Mouse (Mus musculus): Measurements from ENCODE around the gene Dnajc4.
A peak's percentile ranks its signal among the peaks of the same experiment; 100 is the strongest.

The Dnajc4 gene

DNA sequence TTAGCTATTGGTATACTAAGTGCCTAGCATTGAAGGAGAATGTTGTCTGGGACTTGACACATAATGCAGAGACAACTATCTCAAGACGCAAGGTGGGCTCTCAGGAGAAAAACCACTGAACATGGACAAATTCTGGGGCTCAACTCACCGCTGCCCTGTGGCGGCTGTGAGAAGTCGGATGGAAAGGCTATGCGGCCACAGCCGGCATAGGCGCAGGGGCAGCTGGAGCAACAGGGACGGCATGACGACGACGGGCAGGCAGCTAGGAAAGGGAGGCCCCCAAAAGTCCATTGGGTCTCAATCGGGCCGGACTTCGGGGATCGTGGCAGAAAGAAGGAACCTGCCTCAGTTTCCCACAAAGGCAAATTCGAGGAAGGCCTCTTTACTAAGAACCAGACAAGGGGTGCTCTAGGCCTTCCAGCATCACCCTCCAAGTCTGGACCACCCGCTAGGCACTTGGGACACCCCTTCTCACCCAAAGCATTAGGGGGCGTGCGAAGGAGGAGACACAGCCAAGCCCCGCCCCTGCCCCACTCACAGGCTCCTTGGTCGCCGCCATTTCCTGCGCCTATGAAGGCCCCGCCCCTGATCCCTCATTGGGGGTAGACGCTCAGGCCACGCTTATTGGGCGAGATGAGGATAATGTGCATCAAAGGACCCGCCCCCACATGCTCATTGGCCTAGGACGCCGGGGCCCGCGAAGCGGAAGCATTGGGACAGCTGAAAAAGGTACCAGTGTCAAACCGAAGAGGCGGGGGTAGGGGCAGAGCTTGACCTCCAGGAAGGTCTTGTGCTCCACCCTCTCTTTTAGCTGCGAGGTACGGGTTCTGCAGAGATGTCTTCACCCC, at the start of gene Dnajc4:
TSS of gene Dnajc4 (minus strand) at position 562 of the 848 bp plus-strand sequence.
- peak; percentile 99 for DNase-seq

GRCm38 (mm10) chr19:7041171-7041570, 48.8 kb upstream of the Dnajc4 start:
- no peak for DNase-seq

- no peak for DNase-seq
These were observed 48.3 kb upstream of the Dnajc4 start for GRCm38 (mm10) chr19:7040637-7041130.

- peak; percentile 98 for DNase-seq
These were observed 47.7 kb upstream of the Dnajc4 start, which contains the start of gene Stip1 for GRCm38 (mm10) chr19:7039841-7040636. Stip1 (minus strand) TSS chr19:7039967.

DNA sequence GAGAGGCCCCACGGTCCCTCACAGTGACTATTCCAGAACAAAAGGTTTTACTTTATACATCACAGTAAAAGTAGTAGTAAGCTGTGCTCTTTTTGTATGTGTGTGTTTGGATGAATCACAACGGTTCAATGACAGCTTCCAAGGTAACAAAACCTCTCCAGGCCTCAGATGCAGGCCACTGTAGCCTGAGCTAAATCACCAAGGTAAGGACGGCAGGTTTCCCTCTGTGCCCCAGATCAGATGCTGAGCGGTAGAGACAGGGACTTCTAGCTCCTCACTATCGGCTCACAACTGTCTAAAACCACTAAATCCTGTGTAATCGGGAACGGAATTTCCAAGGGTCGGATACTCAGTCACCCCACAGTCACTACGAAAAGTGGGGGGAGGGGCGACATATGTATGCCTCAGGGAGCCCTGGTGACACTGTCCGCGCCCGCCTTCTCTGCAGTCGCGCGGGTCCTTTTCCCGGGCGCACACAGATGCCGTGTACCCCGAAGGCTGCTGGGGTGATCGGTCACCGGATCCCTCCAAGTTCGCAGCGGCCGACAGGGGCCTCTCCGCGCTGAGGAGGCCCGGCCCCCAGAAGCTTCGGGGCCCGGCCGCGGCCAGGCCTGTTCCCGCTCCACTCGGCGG, 46.8 kb upstream of the Dnajc4 start:
- DNase-seq: peak; percentile 80

GRCm38 (mm10) chr19:7034006-7034405, 41.6 kb upstream of the Dnajc4 start:
- DNase-seq: no peak

DNA sequence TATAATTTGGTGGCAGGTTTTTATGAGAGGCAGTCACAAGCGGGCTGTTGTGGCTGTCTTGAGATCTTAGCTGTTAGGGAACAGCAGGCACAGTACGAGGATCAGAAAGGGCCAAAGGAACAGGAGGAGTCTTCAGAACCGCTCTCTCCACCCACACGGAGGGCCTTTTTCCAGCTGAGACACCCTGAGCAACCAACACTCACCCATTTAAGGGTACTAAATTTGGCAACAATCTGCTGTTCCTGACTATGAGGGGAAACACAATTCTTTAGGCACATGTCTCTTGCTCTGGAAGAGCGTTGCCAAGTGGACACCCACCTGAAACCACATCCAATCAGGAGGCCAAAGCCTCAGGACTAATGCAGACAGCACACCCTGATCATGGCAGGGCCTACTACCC, 37.2 kb upstream of the Dnajc4 start:
- DNase-seq: no peak

GRCm38 (mm10) chr19:7020224-7020641, 27.9 kb upstream of the Dnajc4 start:
- DNase-seq: peak; percentile 84

DNA sequence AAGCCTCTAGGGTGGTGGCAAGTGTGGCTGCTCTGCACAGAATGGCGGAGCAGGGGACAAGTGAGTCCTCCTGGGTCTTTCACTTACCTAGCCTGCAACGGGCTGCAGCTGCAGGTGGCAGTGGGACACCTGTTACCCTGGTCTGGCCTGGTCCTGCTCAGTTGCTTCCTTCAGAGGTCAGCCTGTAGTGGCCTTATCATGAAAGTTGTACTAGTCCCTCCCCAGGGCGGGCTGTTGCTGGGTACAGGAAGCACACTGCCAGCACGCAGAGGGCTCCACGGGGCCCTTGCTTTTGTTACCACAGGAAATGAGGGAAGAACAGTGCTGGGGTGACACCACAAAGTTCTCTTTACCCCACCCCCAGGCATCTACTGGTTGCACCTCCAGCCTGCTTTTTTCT, 26.8 kb upstream of the Dnajc4 start, which contains the start of gene Fermt3:
TSS of gene Fermt3 (minus strand) at position 279 of the 400 bp plus-strand sequence.
- peak; percentile 86 for DNase-seq

DNA sequence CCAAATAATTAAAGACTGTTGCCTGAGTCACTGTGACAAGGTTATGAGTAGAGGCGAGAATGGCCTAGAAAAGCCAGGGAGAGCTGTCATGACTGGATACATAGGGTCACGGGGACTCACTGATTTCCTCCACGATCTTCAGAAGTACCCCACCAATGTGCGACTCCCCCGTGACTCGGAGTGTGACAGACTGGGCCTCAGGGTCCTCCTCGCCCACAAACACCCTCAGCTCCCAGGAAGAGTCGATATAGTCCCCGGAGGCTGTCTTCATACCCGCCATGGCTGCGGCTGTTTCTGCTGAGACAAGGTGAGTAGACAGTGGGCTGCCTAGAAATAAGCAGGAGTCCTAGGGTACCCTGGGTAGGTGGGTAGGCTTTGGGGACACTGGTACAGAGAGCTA, 26.2 kb upstream of the Dnajc4 start:
- peak; percentile 48 for DNase-seq

DNA sequence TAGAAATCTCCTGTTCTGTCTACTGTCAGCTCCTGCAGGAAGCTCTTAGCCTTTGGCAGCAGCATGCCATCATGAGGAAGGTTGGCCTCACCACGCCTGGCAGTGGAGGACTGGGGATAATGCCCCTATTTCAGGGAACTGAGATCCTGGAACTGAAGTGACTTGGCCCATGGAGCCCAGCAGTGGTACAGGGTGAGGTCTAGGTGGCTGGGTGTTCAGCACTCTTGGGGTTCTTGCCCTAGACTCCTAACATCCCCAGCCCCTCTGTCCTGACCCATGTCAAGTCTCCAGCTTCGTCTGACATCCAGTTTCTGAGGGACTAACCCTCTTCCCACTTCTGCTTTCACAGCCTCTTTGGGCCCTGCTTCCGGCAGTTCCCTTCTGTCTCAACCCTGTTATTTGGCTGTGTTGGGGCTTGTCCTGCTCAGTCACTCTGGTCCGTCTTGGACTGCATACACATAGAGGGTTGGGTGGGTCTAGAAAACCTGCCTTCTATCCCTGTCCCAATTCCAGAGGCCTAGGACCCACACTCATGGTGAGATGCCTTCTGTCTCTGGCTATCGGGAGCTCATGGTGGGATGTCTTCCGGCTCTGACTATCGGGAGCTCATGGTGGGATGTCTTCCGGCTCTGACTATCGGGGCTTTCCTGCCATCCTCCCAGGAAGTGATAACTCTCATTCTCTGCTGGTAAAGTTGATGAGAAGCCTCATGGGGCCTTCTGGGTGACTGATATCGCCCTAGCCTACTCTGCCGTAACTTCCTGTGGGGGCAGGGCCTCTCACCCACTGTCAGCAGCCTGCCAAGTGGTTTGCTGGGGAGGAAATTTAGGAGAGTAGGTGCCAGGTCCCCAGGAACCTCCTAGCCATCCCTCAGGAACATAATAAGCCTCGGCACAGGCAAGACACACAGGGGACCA, 25.4 kb upstream of the Dnajc4 start:
- peak; percentile 69 for DNase-seq

DNA sequence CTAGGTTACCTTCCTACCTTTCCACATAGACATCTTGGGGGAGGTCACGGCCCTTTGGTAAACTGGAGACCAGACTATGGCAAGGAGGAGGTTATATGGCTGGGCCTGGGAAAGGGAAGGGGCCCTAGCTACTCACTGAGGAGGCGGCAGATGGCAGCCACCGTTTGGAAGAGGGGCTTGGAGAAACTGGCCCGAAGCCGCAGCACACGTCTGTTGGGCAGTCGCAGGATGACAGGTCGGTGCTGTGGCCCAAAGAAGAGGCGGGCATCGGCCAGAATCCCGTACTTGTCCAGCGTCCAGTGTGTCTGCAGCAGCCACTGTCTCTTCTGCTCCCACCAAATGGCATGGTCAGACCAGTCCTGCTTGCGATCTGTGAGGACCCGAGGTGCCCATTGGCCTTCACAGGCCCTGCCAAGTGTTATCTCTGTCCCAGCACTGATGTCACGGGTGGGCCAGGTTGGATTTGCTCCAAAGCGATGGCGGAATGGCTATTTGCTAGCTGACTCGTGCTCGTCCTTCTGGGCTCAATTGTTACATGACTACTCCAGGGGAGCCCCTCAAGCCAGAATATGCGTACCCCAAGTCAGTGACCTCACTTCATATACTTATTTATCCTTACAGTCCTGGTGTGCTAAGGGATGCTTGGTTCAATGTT, 22.2 kb upstream of the Dnajc4 start:
- DNase-seq: no peak

DNA sequence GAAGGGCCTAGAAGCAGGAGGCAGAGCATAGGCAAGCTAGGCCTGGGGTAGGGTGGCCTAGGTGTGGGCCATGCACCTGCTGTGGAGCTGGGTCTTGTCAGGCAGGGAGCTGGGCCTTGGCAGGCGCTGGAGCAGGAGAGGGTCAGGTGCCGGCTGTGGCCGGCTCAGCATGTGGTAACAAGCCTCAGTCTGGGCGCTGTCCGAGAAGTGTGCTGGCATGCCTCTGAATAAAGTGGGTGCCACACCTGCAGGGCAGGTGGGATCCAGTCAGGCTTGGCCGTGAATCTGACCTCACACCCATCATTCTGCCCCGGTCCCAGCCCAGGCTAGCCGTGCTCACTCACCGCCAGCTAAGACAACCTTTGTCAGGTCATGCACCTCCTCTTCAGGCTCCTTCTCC, 21.6 kb upstream of the Dnajc4 start:
- no peak for DNase-seq

GRCm38 (mm10) chr19:7012426-7012825, 20.1 kb upstream of the Dnajc4 start:
- DNase-seq: no peak

DNA sequence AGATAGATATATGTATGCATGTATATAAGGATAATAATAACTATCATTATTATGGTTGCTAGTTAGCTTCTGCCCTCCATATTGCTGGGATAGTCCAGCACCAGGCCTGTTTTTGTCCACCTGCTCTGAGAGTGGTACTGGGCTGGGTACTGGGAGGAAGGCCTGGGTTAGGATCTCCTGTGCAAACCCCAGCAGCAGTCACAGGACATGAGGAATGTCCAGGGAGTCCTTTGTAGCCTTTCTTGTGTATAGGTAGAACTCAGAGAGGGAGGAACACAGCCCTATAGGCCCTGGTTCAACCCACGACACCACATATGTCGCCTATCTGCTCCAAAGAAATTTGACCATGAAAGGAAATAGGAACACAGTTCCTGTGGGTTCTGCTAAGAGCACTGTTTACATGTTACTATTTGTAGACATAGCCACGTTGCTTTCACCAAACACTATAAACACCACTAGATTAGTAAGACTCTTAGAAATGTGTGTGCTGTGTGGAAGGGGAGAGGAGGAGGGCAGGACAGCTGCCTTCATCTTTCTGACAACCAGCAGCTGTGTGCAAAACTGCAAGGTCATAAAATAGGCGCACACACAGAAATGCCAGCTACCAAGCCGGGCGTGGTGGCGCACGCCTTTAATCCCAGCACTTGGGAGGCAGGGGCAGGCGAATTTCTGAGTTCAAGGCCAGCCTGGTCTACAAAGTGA, 14.7 kb upstream of the Dnajc4 start:
- no peak for DNase-seq

DNA sequence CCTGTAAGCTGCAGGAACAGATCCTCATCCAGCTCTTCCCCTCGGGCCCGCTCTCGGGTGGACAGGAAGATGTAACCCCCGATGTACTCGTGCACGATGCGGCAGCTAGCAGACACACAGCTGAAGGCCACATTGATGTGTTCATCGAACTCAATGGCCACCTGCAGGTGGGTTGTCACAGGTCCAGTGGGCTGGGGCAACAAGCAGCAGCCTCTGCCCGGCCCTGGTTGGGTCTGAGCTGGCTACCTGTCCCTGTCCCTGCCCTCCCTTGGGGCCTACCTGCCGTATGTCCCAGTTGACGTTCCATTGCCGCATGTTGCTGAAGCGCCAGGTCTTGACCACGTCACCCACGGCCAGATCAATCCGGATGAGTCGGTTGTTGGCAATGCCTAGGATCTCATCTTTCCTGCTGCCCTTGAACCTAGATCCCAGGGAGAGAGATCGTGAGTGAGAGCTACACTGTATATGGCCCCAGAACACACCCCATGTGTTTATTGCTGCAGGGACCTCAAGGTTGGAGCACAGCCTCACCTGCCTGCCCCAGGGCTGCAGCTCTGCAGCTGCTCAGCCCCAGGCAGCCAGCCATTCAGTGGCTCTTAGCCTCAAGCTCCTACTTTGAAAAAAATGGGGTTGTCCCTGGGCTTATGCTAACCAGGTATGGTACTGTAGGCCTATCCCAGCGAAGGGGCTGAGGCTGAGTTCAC, 7.1 kb upstream of the Dnajc4 start:
- DNase-seq: no peak

DNA sequence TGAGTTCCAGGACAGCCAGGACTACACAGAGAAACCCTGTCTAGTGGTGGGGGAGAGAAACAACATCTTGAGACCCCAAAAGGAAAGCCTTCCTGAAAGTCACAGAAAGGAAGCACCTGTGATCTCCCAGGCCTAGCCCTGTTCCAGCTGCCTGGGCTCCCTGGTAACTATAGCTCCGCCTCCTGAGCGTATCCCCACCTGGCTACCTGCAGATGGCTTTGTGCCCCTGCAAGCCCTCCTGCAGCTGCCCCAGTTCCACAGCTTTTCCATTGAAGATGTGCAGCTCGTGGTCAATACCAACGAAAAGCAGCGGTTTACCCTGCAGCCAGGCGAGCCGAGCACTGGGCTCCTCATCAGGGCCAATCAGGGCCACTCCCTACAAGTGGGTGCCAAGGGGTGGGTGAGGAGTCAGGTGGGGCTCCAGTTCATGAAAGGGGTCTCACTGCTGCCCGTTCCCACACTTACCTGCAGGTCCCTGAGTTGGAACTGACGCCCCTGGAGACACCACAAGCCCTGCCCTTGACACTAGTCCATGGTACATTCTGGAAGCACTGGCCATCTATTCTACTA, 5.4 kb upstream of the Dnajc4 start:
- peak; percentile 52 for DNase-seq

GRCm38 (mm10) chr19:6996006-6996405, 3.6 kb upstream of the Dnajc4 start, which contains the start of the genes Nudt22 and Trpt1:
Nudt22 (minus strand) TSS chr19:6996117.
Trpt1 (plus strand) TSS chr19:6996131.
- DNase-seq: peak; percentile 69

GRCm38 (mm10) chr19:6995255-6995991, 3.1 kb upstream of the Dnajc4 start:
- DNase-seq: no peak
